In genomic region chr8:126566446-126567062, GRCm38 (mm10) we compare ENCODE assay signal across 9 mouse cellular contexts. TPM values are rescaled to one million over a fixed set of nuclear protein-coding genes. Genes with fewer than 3 reads are reported as not detected.
DNase-seq lines count a peak whose midpoint lies in the region; ATAC-seq and TF ChIP-seq lines count a peak whose summit lies in the region.
"Had no signal": no experiment of that assay in that cellular context is flagged by ENCODE, and none has a peak within 500 bp of the region (broad histone marks: within the 10 kb centered on the region; RNA-seq: fewer than 3 reads in every experiment).

No protein-coding gene starts in this region.

- WGBS in embryonic facial prominence, embryonic 13.5 days = 2% methylated on average over 14 of the region's 14 CpGs
- WGBS in heart, embryonic 10.5 days = 9% methylated on average over 14 of the region's 14 CpGs
- 6% methylated on average over 14 of the region's 14 CpGs for WGBS in kidney, embryonic 14.5 days
- 11% methylated on average over 14 of the region's 14 CpGs for WGBS in lung, postnatal 0 days

- DNase-seq in heart, embryonic 10.5 days (ENCODE audit: low spot score) = peak; percentile 88
- DNase-seq in lung, postnatal 0 days (ENCODE audit: low spot score) = peak; percentile 88
- peak; percentile 85 for DNase-seq in skeletal muscle tissue, adult 2 months (ENCODE audit: low read depth, low spot score)
- no peak for DNase-seq in urinary bladder, adult 18-20 months (ENCODE audit: low spot score in 2 of 2)

- TF ChIP-seq EP300 in lung, postnatal 0 days (IDR thresholded peaks at IDR 0.05) = peak; percentile 75; the same call in 1 of the 2 replicates

- peaks cover 93% of the 10 kb centered on the region for H3K4me1 ChIP-seq in megakaryocyte, embryonic 14.5 days
- peaks cover 43% of the 10 kb centered on the region for H3K4me1 ChIP-seq in embryonic facial prominence, embryonic 13.5 days
- peaks cover 61% of the 10 kb centered on the region for H3K4me1 ChIP-seq in heart, embryonic 10.5 days
- H3K4me1 ChIP-seq in kidney, embryonic 14.5 days (ENCODE audit: control insufficient read depth, insufficient read depth, low read length) = peaks cover 19% of the 10 kb centered on the region
- H3K4me1 ChIP-seq in lung, postnatal 0 days (ENCODE audit: insufficient read depth, low read depth, low read length) = peaks cover 22% of the 10 kb centered on the region; the same call in 1 of the 2 replicates

- no peaks in the 10 kb centered on the region for H3K27me3 ChIP-seq in megakaryocyte, embryonic 14.5 days (replicated peaks)
- H3K27me3 ChIP-seq in embryonic facial prominence, embryonic 13.5 days = no peaks in the 10 kb centered on the region
- no peaks in the 10 kb centered on the region for H3K27me3 ChIP-seq in heart, embryonic 10.5 days (ENCODE audit: insufficient read depth, poor library complexity, severe bottlenecking)
- H3K27me3 ChIP-seq in kidney, embryonic 14.5 days (ENCODE audit: control insufficient read depth, insufficient read depth, low read length) = no peaks in the 10 kb centered on the region
- H3K27me3 ChIP-seq in lung, postnatal 0 days (replicated peaks; ENCODE audit: insufficient read depth, low read length) = no peaks in the 10 kb centered on the region
- H3K27me3 ChIP-seq: liver, embryonic 15.5 days had no signal

- peak overlapping the region; percentile 32; the same call in 1 of the 2 replicates for H3K9ac ChIP-seq in embryonic facial prominence, embryonic 13.5 days
- H3K9ac ChIP-seq in kidney, embryonic 14.5 days (ENCODE audit: low read depth, low read length) = no peak overlapping the region
- H3K9ac ChIP-seq in lung, postnatal 0 days (replicated peaks; ENCODE audit: low read depth) = no peak overlapping the region
- H3K9ac ChIP-seq: liver, embryonic 15.5 days had no signal

- peak; percentile 12; the same call in 1 of the 2 replicates for TF ChIP-seq CTCF in lung, postnatal 0 days (IDR thresholded peaks at IDR 0.05)

- no peaks in the 10 kb centered on the region for H3K36me3 ChIP-seq in megakaryocyte, embryonic 14.5 days (replicated peaks; ENCODE audit: low read length)
- no peaks in the 10 kb centered on the region for H3K36me3 ChIP-seq in embryonic facial prominence, embryonic 13.5 days
- H3K36me3 ChIP-seq in heart, embryonic 10.5 days = no peaks in the 10 kb centered on the region
- no peaks in the 10 kb centered on the region for H3K36me3 ChIP-seq in kidney, embryonic 14.5 days (ENCODE audit: control insufficient read depth, insufficient read depth, low read length)
- no peaks in the 10 kb centered on the region for H3K36me3 ChIP-seq in lung, postnatal 0 days (ENCODE audit: insufficient read depth, low read length)
- H3K36me3 ChIP-seq: liver, embryonic 15.5 days had no signal

- peak overlapping the region; percentile 38 for H3K4me2 ChIP-seq in embryonic facial prominence, embryonic 13.5 days
- H3K4me2 ChIP-seq in kidney, embryonic 14.5 days (replicated peaks; ENCODE audit: low read depth, low read length) = no peak overlapping the region; the same call in 1 of the 2 replicates
- no peak overlapping the region for H3K4me2 ChIP-seq in lung, postnatal 0 days (replicated peaks; ENCODE audit: low read depth, low read length)
- H3K4me2 ChIP-seq: liver, embryonic 15.5 days had no signal

- ATAC-seq in megakaryocyte, adult 5-6 weeks (ENCODE audit: poor library complexity, severe bottlenecking) = no peak
- peak; percentile 60 for ATAC-seq in embryonic facial prominence, embryonic 13.5 days (ENCODE audit: insufficient number of reproducible peaks, insufficient read depth, low FRiP score, low TSS enrichment, low read depth)
- peak; percentile 37; the same call in 1 of the 2 replicates for ATAC-seq in kidney, embryonic 14.5 days (ENCODE audit: low FRiP score, low TSS enrichment)
- peak; percentile 82 for ATAC-seq in lung, postnatal 0 days

- H3K9me3 ChIP-seq in megakaryocyte, embryonic 14.5 days = 0 out of 2 replicates have a peak, but pooled peaks cover under 1% of the 10 kb centered on the region
- H3K9me3 ChIP-seq in embryonic facial prominence, embryonic 13.5 days = no peaks in the 10 kb centered on the region
- H3K9me3 ChIP-seq in heart, embryonic 10.5 days = no peaks in the 10 kb centered on the region
- no peaks in the 10 kb centered on the region for H3K9me3 ChIP-seq in kidney, embryonic 14.5 days (ENCODE audit: control insufficient read depth, low read length)
- H3K9me3 ChIP-seq in lung, postnatal 0 days (ENCODE audit: low read length) = no peaks in the 10 kb centered on the region
- H3K9me3 ChIP-seq: liver, embryonic 15.5 days had no signal

- peak overlapping the region; percentile 87 for H3K27ac ChIP-seq in embryonic facial prominence, embryonic 13.5 days
- peak overlapping the region; percentile 91 for H3K27ac ChIP-seq in heart, embryonic 10.5 days
- H3K27ac ChIP-seq in kidney, embryonic 14.5 days (ENCODE audit: low read depth, low read length) = peak overlapping the region; percentile 53
- peak overlapping the region; percentile 76 for H3K27ac ChIP-seq in lung, postnatal 0 days (ENCODE audit: low read length)
- H3K27ac ChIP-seq: liver, embryonic 15.5 days had no signal

- peak overlapping the region; percentile 70 for H3K4me3 ChIP-seq in megakaryocyte, embryonic 14.5 days (replicated peaks)
- H3K4me3 ChIP-seq in embryonic facial prominence, embryonic 13.5 days = no peak overlapping the region
- H3K4me3 ChIP-seq in heart, embryonic 10.5 days = peak overlapping the region; percentile 33; the same call in 1 of the 2 replicates
- H3K4me3 ChIP-seq in kidney, embryonic 14.5 days (ENCODE audit: low read length) = no peak overlapping the region
- no peak overlapping the region for H3K4me3 ChIP-seq in lung, postnatal 0 days (ENCODE audit: low read depth, low read length)
- H3K4me3 ChIP-seq: liver, embryonic 15.5 days had no signal

RNA-seq across cellular contexts. Expression of gene Irf2bp2, which starts 27.2 kb away (rescaled TPM):
- polyA plus RNA-seq in megakaryocyte, embryonic 14.5 days (2012; ENCODE audit: insufficient read depth, low replicate concordance) = 51.5 and 58.6 TPM in 2 replicates
- total RNA-seq in megakaryocyte, adult 5-6 weeks (2015) = 95.9 and 105 TPM in 2 replicates
- 93.8 and 99.8 TPM in 2 replicates for total RNA-seq in megakaryocyte, adult 5-6 weeks (2017)
- polyA plus RNA-seq in embryonic facial prominence, embryonic 13.5 days (2015; fragmentation: Nextera tagmentation; extraction: Ambion mirVana) = 11.1 and 13.5 TPM in 2 replicates
- polyA plus RNA-seq in heart, embryonic 10.5 days (2016; fragmentation: Nextera tagmentation; extraction: Ambion mirVana) = 4.6 and 6.5 TPM in 2 replicates
- 11.6 and 14.6 TPM in 2 replicates for polyA plus RNA-seq in kidney, embryonic 14.5 days (2014; fragmentation: Nextera tagmentation; extraction: Ambion mirVana)
- polyA plus RNA-seq in lung, postnatal 0 days (2015; fragmentation: Nextera tagmentation; extraction: Ambion mirVana) = 19.5 and 24.1 TPM in 2 replicates

Comparison
In these comparisons a context has a peak if more than half of its experiments do, and no peak if none do; other contexts are left out.
1. H3K4me3 ChIP-seq: peak in megakaryocyte, embryonic 14.5 days (single experiment) and heart, embryonic 10.5 days (single experiment); none in embryonic facial prominence, embryonic 13.5 days (single experiment), kidney, embryonic 14.5 days (single experiment) and lung, postnatal 0 days (single experiment).
2. DNase-seq: peak in heart, embryonic 10.5 days (single experiment), lung, postnatal 0 days (single experiment) and skeletal muscle tissue, adult 2 months (single experiment); none in urinary bladder, adult 18-20 months (0 of 2).
3. Peak in every context shown above with its lines, with median percentiles within 50 percentile points of each other: H3K27ac ChIP-seq.